Mouse (Mus musculus) activated CD4-positive, CD25-positive, alpha-beta regulatory T cell, adult 4 months (primary cell): Measurements from ENCODE around the gene Vrk3. TPM values are rescaled to one million over a fixed set of nuclear protein-coding genes. Genes with fewer than 3 reads are reported as not detected.

Experiments used
- ATAC-seq: one replicate; pipeline ENCODE4 v1.8.0; 2017
- polyA plus RNA-seq, 2 experiments: library from polyadenylated mRNA; unstranded; fragments of 100-300 nt; shearing (Covaris generic); gene quantifications; one replicate each; pipeline ENCODE4 v1.2.1; 2017

Vrk3 gene
- polyA plus RNA-seq, 2 experiments from 2014 or later, result 60.2 to 68.7 TPM

DNA sequence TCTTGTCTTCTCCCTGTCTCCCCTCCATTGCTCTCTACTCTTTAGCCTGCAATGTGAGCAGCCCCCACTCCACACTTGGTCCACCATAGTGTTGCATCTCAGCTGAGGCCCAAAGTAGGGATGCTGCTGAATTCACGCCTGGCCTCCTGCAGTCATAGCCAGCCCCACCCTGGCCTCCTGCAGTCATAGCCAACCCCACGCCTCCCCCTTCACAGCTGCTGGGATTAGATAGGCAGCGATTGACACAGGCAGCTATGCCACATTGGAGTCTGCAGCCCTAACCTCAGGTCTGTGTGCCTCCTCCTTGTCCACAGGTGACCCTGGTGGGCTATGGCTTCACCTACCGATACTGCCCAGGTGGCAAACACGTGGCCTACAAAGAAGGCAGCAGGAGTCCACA is 19.9 kb downstream of the Vrk3 start:
- ATAC-seq, result no peak

DNA sequence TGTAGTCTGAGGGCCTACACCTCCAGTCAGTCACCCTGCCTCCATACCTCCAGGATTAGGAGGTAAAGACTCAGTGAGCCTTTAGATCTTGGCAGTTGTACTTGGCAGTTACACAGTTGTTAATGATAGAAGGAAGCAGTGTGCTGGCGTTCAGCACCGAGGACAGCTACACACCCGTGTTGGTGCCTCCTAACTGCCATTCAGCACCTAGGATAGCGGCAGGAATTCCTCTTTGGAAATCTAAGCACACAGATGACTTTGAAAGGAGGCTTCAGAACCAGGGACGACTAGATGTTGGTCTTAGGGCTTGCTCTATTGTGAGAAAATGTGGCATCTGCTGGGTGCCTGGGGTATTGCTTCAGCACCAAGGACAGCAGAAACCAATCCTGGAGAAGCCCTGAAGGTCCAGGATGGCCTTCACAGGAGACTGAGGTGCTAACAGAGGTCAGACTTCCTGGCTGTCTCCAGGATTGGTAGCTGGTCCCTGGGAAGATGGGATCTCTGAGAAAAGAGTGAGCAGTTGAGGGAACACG is 21.9 kb downstream of the Vrk3 start:
- no peak for ATAC-seq

DNA sequence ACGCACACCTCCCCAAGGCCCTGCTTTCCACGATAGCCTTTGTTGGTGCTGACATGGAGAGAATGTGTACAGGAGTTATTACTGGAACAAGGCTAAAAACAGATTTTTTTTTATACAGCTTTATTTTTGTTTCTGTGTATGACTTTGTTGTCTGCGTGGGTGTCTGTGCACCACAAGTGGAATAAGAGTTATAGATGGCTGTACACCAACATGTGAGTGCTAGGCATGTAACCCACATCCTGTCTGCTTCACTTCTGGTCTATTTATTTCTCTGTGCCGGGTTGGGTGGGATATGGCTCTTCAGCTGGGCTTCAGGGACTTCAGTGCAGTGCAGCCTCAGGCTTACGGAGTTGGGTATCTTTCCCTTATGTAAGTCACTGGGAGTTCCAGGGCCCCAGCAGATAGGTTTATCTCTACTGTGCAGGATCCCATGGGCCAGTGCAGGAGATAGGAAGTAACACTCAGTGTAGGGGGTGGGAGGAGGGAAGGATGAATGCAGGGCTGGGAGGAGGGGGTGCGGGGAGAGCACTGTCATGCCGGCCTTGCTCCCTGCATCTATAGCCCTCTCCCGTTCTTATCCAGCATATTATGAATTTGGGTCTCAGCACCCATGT is 24.5 kb downstream of the Vrk3 start:
- ATAC-seq, result peak; percentile 89

DNA sequence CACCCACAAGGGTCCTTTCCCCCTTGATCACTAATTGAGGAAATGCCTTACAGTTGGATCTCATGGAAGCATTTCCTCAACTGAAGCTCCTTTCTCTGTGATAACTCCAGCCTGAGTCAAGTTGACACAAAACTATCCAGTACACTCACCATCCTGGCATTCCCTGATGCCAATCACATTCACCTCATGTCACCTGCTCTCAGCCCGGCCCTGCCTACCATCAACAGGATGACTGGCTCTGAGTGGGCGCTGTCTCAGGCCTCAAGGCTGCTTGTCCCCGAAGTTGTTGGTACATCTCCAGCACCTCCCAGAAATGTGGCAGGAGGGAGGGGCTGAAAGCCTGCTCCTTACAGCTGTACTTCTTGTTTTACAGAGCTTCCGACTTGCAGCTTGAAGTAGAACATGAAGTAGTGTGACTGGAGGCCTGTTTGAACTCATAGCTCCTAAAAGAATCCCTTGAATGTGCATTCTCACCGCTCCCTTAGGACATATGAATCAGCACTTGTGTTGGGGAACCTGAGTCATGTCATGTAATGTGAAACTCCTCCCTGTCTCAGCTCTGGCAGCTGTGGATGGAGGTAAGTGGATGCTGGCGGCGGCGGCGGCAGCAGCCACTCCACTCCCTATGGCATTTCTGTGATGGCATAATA is 28.8 kb downstream of the Vrk3 start:
- no peak for ATAC-seq

DNA sequence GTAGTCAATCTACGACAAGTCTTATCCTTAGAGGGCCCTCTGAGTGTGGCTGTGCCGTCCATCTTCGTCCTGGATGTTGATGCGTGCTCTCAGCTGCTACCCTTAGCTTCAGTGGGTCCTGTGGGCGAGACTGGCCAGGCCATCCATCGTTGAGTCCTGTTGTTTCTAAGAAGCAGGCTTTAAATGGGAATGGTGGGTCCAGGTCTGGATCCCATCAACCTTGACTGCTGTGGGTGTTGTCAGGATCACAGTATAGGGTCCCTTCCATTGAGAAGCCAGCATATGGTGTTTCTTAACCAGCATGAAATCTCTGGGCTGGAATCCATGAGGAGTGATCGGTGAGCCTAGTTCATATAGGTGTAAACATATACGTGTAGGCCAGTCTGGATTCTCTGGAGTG is 31.9 kb downstream of the Vrk3 start:
- ATAC-seq, result no peak

DNA sequence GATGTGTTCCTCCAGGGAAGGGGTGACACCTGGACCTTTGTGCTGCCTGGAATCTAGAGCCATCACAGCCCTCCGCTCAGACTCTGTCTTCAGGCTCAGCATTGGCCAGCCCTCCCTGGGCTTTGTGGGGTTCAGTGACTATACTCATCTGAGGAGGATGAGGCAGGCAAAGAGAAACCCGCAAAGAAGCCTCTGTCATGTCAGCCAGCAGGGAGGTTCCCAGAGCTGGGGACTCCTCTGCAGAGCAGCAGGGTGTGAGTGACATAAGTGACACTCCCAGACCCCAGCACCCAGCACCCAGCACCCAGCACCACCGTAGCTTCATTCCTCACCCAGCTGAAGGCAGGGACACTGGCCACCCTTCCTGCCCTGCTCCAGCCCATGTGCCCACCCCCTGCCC is 41.3 kb downstream of the Vrk3 start:
- ATAC-seq, result no peak

DNA sequence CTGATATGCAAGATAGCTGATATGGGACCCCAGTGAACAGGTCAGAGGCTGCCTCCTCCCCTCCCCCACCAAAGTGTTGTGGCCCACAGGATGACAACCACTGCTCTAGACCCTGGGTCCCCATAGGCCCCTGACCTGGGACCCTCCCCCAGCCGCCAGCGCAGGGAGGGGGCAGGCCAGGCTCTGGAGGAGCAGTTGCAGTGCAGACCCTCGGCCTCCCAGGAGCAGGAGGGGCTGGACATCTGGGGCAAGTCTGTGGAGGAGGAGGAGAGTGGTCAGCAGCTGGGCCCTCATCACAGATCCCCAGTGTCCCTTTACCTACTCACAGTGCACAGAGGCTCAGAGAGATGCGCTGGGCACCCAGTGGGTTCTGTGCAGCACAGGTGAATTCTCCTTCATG is 41.9 kb downstream of the Vrk3 start:
- ATAC-seq, result no peak

DNA sequence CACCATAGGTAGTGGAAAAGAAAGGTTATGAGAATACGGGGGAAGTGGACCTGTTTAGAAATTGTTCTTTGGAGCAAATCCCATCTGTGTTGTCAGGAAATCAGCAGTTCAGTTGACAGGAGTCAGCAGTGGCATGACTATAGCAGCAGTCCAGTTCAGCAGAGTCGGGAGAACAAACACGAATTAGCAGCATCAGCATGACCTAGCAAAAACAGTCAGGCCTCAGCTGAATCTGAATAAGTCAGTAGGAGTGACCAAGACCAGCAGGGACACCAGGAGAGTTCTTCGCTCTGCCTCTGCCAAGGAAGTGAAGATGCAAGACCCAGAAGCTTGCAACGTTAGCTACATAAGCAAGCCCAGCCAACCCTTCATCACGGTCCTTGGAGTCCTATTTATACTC is 44.6 kb downstream of the Vrk3 start:
- ATAC-seq, result no peak

DNA sequence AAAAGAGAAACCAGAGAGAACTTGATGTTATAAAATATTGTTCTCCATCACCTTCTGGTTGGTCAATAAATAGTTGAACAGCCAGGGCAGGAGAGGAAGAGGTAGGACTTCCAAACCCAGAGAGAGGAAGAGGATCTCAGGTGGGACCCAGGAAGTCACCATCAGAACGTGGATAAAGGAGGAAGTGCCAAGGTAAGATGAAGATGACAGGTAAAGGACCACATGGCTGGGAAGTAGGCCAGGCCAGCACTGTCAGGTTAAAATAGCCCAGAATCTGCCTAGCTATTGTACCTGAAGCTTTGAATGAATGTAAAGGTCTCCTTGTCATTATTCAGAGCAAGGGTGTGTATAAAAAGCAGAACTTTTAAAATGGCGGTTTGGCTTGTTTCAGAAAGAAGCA is 60.7 kb downstream of the Vrk3 start:
- ATAC-seq, result no peak

DNA sequence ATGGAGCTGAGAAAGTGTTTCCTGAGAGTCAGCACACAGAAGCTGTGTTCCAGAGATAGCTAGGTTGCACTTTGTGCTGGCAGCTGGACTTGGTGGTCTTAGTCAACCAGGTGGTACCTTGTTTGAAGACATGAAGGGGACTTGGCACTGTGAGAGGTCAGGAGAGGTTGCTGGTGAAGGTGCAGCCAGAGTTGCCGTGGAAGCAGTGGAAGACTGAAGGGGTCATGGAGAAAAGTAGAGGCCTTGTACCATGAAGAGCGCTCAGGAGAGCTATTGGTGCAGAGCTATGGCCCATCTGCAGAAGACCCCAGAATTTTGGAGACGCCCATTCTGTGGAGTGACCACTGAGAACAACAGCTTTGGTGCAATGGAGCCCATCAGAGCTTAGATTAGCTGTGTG is 61.3 kb downstream of the Vrk3 start:
- no peak for ATAC-seq

DNA sequence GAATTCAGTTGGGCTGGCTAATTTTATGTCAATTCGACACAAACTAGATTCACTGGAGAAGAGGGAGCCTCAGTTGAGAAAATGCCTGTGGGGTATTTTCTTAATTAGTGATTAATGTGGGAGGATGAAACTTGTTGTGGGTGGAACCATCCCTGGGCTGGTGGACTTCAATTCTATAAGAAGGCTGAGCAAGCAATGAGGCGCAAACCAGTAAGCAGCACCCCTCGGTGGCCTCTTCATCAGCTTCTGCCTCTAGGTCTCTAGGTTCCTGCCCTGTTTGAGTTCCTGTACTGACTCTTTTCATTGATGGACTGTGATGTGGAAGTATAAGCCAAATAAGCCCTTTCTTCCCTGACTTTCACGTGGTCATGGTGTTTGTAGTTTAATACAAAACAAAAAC is 62.2 kb downstream of the Vrk3 start:
- no peak for ATAC-seq

DNA sequence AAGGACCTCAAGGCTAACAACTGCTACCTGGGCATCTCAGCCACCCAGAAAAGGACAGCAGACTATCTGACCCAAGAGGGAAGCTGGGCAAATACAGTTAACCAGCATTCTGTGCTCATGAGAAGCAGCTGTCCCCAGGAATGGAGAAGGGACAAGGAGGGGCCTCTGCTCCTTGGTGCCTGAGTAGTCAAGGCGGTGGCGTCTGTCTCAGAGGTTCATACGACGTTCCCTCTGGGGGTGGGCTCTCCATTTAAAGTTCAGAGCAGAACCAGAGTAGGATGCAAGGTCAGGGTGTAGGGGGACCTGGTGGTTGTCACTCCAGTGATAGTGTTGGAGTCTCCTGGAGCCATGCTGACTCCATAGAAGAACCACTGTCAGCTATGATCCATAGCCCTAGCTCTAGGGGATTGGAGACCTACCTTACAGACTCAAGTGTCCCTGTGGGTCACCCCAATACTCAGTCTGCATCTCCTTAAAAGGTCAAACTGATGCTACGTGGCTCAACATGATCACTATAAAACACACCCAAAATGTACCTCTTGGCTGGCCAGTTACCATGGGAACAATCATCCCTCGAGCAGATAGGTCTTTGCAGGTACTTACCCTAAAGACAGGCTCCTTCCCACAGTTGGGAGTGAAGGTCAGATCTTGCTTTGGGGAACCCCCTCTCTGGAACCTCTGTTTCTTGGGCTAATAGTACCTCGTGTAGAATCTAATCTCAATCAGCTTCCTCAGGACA is 62.8 kb downstream of the Vrk3 start:
- no peak for ATAC-seq

DNA sequence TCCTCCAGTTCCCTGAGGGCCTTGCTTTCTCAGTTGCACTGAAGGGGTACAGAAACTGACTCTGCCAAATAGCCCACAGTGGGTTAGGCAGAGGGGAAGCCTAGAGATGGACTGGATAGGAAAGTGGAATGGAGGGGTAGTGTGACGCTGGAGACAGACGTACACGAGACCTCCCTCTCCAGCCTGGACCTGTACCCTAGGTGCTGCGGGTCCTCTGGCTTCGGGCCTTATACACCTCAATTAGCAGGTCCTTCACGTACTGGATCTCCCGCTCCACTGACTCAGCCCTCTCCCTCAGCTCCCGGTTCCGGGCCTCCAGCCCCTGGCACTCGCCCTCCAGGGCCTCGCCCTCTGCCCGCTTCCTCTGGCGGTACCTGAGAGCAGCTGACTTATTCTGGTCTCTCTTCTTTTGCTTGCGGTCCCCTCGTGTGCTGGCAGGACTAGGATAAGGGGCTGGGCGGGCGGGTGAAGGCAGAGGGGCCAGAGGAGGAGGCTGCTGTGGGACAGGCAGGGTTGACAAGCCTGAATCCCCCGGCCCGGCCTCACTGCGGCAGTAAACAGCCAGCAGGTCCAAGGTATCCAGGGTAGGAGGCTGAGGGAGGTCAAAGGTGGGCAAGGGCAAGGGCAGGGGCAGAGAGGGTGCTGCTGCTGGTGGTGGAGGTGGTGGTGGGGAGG is 64.6 kb downstream of the Vrk3 start:
- no peak for ATAC-seq

DNA sequence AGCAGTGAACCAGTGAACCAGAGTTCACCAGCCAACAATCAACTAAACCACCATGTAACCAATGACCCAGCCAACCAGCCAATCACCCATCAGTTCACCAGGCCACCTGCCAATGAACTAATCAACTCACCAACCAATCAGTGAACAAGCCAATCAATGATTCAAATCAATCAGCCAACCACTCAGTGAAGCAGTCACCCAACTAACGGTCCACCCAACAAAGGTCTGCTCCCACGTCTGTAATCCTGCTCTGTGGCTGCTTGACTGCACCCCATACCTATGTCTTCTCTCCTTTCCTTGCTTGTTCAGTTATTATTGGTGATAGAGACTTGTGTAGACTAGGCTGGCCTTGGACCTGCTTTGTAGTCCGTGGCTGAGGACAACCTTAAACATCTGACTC is 65.8 kb downstream of the Vrk3 start:
- ATAC-seq, result no peak

DNA sequence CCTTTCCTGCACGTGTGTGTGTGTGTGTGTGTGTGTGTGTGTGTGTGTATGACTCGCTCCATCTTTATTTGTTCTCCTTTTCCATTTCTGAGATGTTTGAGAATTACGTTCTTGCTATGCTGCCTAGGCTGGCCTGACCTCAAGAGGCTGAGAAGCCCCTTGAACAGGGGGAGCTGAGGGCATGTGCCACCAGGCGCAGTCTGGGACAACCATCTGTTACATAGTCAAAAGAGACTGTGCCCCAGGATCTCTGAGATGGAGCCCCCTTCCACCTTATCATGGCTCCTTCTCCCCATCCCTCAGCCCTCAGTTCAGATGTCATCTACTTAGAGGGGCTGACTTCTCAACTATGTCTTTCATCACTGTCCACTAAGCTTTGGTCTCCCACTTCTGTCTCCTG is 66.2 kb downstream of the Vrk3 start:
- no peak for ATAC-seq

DNA sequence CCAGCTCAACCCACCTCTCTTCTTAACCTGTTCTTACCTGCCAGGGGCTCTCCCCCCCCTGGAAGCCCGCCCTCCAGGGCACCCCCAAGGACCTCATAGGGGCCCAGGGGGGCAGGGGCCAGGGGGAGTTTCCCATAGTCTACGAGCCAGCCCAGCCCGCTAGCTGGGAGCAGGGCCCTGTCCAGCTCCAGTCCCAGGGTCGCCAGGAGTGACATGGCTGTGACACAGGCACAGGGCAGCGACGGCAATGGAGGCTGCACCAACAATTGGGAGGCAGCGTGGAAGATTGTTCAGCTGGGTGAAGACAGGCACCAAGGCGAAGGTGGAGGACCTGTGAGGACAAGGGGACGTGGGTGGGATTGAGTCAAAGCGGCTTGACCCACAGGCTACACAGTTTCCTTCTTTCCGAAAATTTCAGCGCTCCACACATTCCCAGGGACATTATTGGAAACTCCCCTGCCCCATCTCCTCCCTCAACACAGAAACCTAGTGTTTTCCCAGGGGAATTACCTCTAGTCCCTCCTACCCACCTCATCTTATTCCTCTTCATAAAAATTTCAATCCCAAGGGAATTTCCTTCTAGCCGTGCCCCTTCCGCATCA is 66.8 kb downstream of the Vrk3 start:
- ATAC-seq, result no peak

DNA sequence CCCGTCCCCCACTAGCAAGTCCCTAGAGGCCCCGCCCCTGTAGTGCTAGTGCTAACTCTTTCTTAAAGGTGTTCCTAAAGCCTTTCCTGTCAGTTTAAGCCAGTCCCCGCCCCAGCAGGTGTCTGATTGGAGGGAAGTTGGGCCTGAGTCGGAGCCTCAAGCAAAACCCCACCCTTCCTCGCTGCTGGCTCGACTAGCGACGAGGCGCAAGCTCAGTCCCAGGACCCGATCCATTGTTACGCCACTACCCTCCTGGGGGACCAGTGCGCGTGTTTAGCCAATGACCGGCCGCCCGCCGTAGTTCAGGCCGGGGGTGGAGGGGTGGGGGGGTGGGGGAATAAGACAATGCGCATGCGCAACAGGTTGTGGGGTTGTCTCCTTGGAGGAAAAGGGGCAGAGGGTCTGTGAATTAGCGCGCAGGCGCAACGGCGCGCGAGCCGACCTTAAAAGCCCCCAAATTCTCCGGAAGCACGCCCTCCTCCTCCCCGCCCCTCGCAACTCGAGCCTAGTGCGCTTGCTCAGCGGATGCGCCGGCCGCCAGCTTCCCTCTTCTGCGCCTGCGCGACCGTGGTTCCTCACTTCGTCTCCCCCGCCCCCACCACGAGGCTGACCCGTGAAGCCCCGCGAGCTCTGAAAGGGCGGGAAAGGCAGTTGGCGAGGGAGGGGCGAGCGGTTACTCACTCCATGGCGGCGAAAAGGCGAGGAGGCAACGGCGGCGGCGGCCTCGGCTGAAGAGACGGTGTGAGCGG is 67.7 kb downstream of the Vrk3 start, which contains the start of the genes Nup62 and Il4i1:
TSS of gene Nup62 (plus strand) at position 368 of the 749 bp plus-strand sequence.
TSS of gene Il4i1 (plus strand) at position 667 of the 749 bp plus-strand sequence.
- peak; percentile 95 for ATAC-seq

DNA sequence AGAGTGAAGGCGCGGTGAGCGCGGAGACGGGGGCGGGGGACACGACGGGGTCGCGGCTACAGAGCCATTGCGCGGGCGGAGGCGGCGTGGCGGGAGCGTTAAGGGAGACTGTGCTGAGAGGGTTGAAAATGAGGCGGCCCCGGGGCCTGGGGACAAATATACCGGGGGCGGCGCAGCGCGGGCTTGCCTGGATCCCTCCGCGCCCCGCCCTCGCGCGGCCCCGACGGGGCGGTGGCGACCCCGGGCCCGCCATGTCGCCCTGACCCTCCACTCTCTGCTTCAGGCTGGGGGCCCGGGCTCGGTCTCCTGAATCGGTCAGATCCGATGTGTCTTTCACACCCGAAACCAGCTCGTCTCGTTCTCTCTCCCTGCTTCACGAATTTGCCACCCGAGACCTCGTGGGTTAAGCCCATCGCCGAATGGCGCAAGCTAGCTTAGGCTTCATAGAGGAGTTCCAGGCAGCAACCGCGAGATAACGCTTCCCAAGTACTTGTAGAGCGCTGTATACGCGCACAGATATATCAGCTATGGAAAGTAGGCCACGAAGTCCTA is 68.3 kb downstream of the Vrk3 start, which contains the start of gene Atf5:
TSS of gene Atf5 (minus strand) at position 189 of the 552 bp plus-strand sequence.
- no peak for ATAC-seq

DNA sequence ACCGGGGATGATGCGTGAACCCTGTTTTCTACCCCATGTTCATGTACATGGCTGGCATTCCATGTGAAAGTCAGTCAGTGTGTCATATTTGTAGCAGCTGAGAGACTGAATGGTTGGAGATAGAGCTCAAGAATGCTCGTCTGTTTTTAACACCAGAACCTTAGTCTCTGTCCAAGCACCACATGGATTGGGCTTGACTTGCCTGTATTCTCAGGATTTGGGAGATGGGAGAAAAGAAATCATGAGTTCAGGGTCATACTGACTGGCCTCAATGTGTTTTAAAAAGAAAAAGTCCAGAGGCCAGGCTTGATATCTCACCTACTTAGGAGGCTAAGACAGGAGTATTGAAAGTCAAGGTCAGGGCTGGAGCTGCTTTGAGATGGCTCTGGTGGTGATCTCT is 69.2 kb downstream of the Vrk3 start:
- no peak for ATAC-seq

DNA sequence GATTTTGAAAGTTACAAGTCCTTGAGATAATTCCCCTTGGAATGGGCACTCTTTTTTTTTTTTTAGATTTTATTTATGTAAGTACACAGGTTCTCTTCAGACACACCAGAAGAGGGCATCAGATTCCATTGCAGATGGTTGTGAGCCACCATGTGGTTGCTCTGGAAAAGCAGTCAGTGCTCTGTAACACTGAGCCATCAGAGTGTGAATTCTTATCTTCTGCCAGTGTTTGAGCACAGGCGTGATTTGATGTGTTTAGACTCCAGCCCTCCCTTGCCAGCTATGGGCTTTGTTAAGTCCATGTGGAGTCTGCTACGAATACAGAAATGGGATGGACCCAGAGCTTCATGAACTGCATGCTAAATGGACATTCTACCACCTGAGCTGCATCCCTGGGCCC is 70.0 kb downstream of the Vrk3 start:
- no peak for ATAC-seq

DNA sequence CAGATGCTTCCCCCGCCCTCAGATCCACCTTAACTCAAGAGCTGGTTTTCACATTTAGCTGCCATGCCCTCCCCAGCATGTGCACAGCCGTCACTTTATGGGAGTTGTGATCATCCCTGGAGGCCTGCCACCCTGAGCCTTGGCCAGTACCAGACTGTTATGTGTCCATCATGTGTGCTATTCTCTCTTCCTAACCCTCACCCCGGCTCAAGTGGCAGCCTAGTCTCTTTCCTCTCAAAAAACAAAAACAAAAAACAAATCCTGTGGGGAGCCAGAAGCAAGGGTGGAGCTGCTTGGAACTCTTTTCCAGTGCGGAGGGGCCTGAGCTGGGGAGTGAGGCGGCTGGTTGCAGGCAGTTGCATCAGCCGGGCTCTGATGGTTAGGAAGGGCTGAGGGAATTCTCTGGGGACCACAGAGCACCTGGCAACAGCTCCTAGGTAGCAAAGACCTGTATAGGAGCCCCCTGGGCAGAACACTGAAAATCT is 70.6 kb downstream of the Vrk3 start:
- ATAC-seq, result no peak
